Mouse (Mus musculus) heart, postnatal 10 days (tissue): ENCODE results near the gene L3mbtl3. TPM values are rescaled to one million over a fixed set of nuclear protein-coding genes. Genes with fewer than 3 reads are reported as not detected.
A peak's percentile ranks its signal among the peaks of the same experiment; 100 is the strongest.

Experiments used
- DNase-seq, 2 experiments: peaks; one replicate each; pipeline ENCODE4 v3.0.0; 2021
- intact Hi-C: fragments of 180-260 bp; cut with DNase I; formaldehyde crosslinking; loops from one replicate; pipeline ENCODE4 v1.15.1; 2025
- total RNA-seq, 2 experiments: library from RNA; stranded (reverse); gene quantifications; 2 replicates each; pipeline ENCODE4 v1.2.3; 2021

The L3mbtl3 gene
- 10 to 100 TPM; 11.1 to 13.4 TPM for total RNA-seq

- intact Hi-C loops: no loop called here
- peak; percentile 88 to 90 for DNase-seq
These were observed at the start of gene L3mbtl3 for GRCm38 (mm10) chr10:26375790-26376545. L3mbtl3 (minus strand) TSS chr10:26375971.

- no peak for DNase-seq
- intact Hi-C loops: no loop called here
These were observed 45.4 kb upstream of the L3mbtl3 start for GRCm38 (mm10) chr10:26421168-26421567.

- no peak for DNase-seq
- intact Hi-C loops: no loop called here
These were observed 12.9 kb upstream of the L3mbtl3 start for GRCm38 (mm10) chr10:26388656-26389055.

GRCm38 (mm10) chr10:26377332-26377602 is 1.5 kb upstream of the L3mbtl3 start:
- intact Hi-C loops: no loop called here
- no peak for DNase-seq

DNA sequence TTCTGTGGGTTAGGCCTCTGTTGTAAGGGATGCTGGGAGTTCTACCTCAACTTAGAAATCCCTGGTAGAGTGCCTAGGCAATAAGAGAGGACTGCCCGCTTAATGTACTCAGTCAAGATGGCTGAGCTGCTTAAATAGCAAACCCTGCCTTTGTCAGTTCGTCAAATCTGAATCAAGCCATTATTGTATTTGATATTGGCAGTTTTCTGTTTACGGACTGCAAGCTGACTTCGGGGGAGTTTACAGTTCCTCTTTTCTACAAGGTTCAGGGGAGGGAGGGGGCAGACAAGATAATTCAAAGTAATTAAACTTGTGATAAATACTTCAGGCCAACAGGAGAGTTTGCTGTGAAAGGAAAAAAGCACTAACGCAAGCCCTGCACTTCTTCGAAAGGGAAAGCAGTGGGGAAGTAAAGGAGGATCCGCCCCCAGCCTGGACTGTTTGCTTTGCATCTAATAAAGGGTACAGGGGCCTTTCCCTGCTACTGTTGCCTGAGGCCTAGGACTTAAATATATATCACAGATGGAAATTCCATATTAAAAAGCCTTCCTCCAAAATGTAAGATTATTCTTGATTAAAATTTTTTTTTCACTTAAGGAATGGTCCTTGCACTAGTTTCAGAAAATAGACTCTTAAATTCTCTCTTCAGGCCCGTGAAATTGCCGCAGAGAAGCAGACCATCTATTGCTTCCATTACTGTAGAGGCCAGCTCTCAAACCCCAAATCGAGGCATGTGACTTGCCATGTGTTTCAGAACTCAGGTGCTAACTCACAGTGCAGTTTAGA is 968 bp upstream of the L3mbtl3 start:
- peak in 1 of 2 experiments; percentile 15 for DNase-seq
- intact Hi-C loops: no loop called here

DNA sequence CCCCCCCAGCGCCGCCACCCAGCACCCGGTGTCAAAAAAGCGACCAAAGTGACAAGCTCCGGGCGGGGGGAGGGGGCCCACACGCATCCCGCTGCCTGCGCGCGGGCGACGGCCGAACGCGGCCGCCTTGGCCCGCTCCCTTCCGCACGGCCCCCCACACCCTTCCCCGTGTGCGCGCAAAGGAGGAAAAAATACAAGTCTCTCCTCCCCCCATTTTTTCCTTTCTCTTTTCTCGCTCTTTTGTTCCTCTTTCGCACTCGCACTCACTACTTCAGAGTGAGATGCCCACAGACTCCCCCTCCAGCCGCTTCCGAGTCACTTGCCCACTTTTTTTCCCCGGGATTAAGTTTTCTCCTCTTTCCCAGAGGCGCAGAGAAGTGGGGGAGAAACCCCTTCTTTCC is 420 bp downstream of the L3mbtl3 start:
- intact Hi-C loops: no loop called here
- DNase-seq: no peak

DNA sequence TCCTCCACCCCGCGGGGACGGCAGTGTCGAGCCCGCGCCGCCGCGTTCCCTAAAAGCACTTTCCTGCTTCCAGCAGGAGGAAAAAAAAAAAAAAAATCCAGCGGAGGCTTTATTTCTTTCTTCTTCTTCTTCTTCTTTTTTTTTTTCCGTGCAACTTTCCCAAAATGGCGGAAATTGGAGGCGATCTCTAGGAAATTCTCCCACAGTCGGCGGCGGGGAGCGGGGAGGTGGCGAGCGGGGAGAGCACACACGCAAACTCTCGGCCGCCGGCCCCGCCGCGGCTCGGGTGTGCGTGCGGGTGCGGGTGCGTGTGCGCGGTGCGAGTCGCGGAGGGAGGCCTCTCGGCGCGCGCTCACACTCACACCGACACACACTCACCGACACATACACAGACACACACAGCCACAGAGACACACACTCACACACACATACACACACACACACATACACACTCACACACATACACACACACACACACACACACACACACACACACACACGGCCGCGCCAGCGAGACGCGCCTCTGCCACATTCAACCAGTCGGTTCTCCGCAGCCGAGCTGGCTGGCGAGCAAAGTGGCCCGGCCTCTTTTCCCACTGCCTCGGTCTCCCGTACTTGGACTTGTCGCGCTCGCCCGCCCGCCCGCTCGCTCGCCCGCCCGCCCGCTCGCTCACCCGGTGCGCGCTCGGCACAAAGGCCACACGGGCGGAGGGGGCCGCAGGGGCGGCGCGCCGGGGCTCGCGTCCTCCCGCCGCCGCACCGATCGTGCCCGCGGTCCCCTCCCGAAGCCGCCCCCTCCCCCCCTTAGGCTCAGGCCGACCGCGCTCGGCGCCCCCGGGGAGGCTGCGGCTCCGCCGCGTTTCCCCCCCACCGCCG is 1.1 kb downstream of the L3mbtl3 start:
- intact Hi-C loops: loop anchor here (5.0 kb wide), 3 partner anchors 118 to 623 kb away; partner anchors contain the start of gene Arhgap18
- DNase-seq: peak; percentile 67 to 73

DNA sequence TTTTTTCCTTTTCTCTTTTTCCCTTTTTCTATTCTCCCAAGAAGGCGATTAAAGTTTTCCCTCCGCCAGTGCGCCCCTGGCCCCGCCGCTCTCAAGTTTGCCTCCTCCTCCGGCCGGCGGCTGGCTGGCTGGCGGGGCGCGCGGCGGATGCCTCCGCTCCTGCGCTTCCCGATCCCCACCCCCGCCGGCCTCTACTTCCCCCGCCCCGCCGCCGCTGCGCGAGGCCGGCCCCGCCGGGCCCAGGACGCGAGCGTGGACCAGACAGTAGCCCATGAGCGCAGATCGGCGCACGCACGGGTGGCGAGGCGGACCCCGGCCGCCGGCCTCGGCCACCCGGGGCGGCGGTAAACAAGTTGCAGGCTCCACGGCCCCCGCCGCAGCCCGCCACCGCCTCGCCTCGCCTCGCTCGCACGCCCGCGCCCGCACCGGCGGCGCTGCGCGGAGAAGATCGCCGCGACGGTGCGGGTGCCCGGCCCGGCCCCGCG is 1.8 kb downstream of the L3mbtl3 start:
- intact Hi-C loops: loop anchor here (1.0 to 5.0 kb wide), 6 partner anchors 118 to 623 kb away; partner anchors contain the start of gene Arhgap18
- peak; percentile 74 to 78 for DNase-seq

- DNase-seq: peak; percentile 92
- intact Hi-C loops: loop anchor here (1.0 to 5.0 kb wide), 6 partner anchors 119 to 624 kb away; partner anchors contain the start of gene Arhgap18
These were observed 2.5 kb downstream of the L3mbtl3 start for GRCm38 (mm10) chr10:26372940-26373931.

DNA sequence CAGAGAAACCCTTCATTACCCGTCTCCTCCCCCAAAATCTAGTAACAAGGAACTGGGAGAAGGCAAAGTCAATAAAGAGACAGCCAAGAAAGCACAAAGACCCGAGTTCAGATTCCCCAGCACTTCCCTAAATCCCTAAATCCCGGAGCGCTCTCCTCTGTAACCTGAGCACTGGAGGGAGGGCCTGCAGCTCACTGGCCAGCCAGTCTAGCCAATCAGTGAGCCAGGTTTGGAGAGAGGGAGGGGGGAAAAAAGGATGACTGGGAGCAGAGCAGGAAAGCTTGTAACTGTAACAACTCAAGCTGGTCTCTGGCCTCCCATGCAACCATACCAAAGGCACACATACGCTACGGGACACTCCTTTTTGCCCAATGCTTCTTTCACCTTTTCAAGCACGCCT is 4.4 kb downstream of the L3mbtl3 start:
- intact Hi-C loops: loop anchor here (5.0 kb wide), 3 partner anchors 121 to 626 kb away; partner anchors contain the start of gene Arhgap18
- DNase-seq: peak in 1 of 2 experiments; percentile 6

- no peak for DNase-seq
- intact Hi-C loops: no loop called here
These were observed 10.8 kb downstream of the L3mbtl3 start for GRCm38 (mm10) chr10:26364942-26365341.

DNA sequence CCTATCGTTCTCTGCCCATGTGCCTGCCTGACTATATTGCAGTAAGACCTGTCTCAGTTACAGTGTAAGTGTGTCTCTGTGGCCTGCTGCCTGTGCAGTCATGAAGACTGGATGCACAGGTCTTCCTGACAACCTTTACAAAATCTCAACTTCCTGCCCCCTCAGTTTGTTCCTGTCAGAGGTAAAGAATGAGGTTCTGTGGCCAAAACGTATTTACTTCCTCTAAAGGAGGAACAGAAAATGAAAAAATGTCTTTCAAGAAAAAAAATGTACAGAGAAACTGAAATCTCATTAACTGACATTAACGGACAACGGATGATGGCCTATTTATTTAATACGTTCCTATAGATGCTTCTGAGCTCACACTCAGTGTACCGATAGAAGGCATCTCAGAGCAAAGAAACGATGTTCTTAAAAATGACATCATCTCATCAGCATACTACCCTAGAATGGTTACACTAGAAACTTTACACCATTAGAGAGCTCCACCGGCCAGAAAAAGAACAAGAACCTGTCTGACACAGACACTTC is 11.4 kb downstream of the L3mbtl3 start:
- no peak for DNase-seq
- intact Hi-C loops: no loop called here

DNA sequence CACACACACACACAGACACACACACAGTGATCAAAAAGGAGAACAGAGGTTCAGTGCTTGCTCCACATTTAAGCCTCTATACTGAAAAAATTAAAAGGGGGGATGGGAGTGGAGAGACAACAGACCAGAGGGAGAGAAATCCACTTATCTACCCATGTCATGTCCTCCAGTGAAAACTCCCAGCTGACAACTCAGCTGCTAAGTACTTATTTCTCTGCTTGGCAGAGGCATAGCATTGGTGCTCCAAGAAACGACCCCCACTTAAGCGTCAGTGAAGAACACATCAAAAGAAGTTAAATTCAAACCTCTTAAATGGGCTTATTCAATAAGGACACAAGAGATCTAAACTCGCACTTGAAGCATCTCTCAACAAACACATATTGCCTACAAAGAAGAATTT is 12.2 kb downstream of the L3mbtl3 start:
- intact Hi-C loops: no loop called here
- peak in 1 of 2 experiments; percentile 4 for DNase-seq

- DNase-seq: no peak
- intact Hi-C loops: no loop called here
These were observed 17.0 kb downstream of the L3mbtl3 start for GRCm38 (mm10) chr10:26358798-26359197.

DNA sequence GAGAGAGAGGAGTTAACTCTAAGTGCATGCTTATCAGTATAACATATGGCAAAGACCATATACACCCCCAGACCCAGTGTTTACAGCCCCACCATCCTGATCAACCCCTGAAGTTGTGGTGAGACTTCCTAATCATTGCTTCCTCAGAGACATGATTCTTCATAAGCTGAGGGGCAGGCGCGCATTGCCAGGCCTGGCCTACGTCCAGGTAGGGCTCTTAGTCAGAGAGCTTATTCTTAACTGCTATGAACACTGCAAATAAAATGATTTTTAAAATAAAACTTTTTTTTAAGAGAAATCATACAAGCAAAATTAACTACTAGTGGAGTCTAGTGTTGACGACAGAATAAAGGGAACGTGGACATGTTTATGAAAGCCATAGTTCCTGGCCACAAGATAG is 17.5 kb downstream of the L3mbtl3 start:
- intact Hi-C loops: no loop called here
- no peak for DNase-seq

- intact Hi-C loops: no loop called here
- DNase-seq: no peak
These were observed 22.0 kb downstream of the L3mbtl3 start for GRCm38 (mm10) chr10:26353781-26354180.

DNA sequence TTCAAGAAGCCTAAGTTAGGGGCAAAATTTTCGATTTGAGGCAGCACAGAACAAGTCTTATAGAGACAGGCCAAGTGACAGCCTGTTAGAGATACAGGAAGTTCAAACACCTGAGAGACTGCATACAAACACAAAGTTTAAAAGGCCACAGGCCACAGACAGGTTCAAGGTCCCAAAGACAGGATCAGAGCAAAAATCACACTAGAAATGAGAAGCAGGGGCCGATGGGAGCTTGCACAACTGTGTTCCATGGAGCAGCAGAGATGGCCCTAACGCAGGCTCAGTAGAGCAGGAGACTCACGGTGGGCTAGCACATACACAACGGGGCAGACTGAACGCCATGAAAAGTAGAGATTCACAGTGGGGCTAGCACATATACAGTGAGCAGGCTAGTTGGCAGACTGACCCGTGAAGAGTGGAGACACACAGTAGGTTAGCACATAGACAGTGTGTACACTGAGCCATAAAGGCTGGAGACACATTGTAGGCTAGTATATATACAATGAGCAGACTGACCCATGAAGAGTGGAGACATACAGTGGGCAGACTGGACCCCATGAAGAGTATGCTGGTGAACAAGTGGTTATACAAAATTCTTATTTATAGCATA is 24.5 kb downstream of the L3mbtl3 start:
- no peak for DNase-seq
- intact Hi-C loops: no loop called here

DNA sequence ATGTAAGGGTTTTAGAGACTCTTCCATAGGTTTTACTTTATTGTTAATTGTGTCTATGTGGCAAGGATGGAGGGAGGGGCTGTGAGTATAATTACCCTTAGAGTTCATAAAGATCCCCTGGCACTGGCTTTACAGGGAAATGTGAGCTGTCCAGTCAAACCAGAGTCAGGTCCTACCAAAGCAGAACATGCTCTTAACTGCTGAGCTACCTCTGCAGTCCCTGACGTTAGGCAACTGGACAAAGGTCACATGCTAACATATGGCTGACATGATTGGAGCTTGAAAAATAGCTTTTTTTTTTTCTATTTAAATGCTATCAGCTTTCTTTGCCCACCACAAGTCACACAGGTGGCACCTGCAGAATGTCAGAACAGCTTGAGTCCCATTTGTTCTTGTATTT is 25.6 kb downstream of the L3mbtl3 start:
- no peak for DNase-seq
- intact Hi-C loops: no loop called here

DNA sequence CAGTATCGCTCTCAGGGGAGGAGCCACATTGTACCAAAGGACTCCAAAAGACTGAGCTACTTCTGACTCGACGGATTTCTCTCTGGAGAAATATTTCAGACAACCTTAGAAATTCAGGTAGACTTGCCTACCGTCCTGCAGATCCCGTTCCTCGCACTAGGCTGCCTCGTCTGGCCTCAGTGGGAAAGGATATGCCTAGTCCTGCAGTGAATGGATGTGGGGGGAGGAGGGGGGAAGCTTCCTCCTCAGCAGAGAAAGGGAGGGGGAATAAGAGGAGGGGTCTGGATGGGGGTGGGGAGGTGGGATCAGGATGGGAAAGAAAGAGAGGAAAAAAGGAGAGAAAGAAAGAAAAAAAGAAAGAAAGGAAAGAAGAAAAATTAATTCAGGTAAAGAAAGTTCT is 28.2 kb downstream of the L3mbtl3 start:
- DNase-seq: no peak
- intact Hi-C loops: loop anchor here (10.0 kb wide), 2 partner anchors 663 to 813 kb away; partner anchors contain the start of gene Smlr1
